Mouse (Mus musculus) heart, embryonic 13.5 days (tissue): Measurements from ENCODE around the gene Itgb4. TPM values are rescaled to one million over a fixed set of nuclear protein-coding genes. Genes with fewer than 3 reads are reported as not detected.

Experiments used
- ATAC-seq: fragments of 200-750 bp; cut with Nextera tagmentation; 2 replicates; pipeline ENCODE4 v1.8.0; 2017; ENCODE audit warnings: moderate TSS enrichment; ENCODE audit not compliant: insufficient number of reproducible peaks, low FRiP score, low TSS enrichment; ENCODE audit errors: extremely low read depth
- H3K27ac ChIP-seq: fragments of 300-500 bp; sonication (generic); replicated peaks from 2 replicates; pipeline ENCODE4 v1.5.1; 2015; ENCODE audit warnings: moderate library complexity, mild to moderate bottlenecking, inconsistent platforms
- H3K27me3 ChIP-seq: fragments of 300-500 bp; sonication (generic); replicated peaks from 2 replicates; pipeline ENCODE4 v1.6.1; 2015; ENCODE audit warnings: mild to moderate bottlenecking, inconsistent platforms
- H3K36me3 ChIP-seq: fragments of 300-500 bp; sonication (generic); 2 replicates; pipeline ENCODE4 v1.6.1; 2015; ENCODE audit warnings: mild to moderate bottlenecking, inconsistent platforms
- H3K4me1 ChIP-seq: fragments of 300-500 bp; sonication (generic); 2 replicates; pipeline ENCODE4 v1.6.1; 2015; ENCODE audit warnings: inconsistent platforms
- H3K4me2 ChIP-seq: fragments of 300-500 bp; sonication (generic); 2 replicates; pipeline ENCODE4 v1.6.1; 2015; ENCODE audit warnings: inconsistent platforms, mild to moderate bottlenecking, moderate library complexity
- H3K4me3 ChIP-seq: fragments of 300-500 bp; sonication (generic); 2 replicates; pipeline ENCODE4 v1.5.1; 2015; ENCODE audit warnings: moderate library complexity, mild to moderate bottlenecking, inconsistent platforms
- H3K9ac ChIP-seq: fragments of 300-500 bp; sonication (generic); 2 replicates; pipeline ENCODE4 v1.6.1; 2015; ENCODE audit warnings: inconsistent platforms, mild to moderate bottlenecking, moderate library complexity
- H3K9me3 ChIP-seq: fragments of 300-500 bp; sonication (generic); 2 replicates; pipeline ENCODE4 v1.6.1; 2016; ENCODE audit warnings: inconsistent platforms
- WGBS: fragments of 180-500 bp; shearing (Covaris S2); methylation state at CpG from one replicate; pipeline ENCODE4 v1.1.7; 2015; ENCODE audit warnings: mixed read lengths; 5-methylcytosine and 5-hydroxymethylcytosine counted together
- polyA plus RNA-seq: library from polyadenylated mRNA; unstranded; fragments of >200 nt; fragmentation: Nextera tagmentation; extraction: Ambion mirVana; gene quantifications from 2 replicates; pipeline ENCODE4 v1.2.1, GENCODE M21; 2015

The Itgb4 gene
- polyA plus RNA-seq, 1 experiment from 2014 or later = 1.1 TPM

DNA sequence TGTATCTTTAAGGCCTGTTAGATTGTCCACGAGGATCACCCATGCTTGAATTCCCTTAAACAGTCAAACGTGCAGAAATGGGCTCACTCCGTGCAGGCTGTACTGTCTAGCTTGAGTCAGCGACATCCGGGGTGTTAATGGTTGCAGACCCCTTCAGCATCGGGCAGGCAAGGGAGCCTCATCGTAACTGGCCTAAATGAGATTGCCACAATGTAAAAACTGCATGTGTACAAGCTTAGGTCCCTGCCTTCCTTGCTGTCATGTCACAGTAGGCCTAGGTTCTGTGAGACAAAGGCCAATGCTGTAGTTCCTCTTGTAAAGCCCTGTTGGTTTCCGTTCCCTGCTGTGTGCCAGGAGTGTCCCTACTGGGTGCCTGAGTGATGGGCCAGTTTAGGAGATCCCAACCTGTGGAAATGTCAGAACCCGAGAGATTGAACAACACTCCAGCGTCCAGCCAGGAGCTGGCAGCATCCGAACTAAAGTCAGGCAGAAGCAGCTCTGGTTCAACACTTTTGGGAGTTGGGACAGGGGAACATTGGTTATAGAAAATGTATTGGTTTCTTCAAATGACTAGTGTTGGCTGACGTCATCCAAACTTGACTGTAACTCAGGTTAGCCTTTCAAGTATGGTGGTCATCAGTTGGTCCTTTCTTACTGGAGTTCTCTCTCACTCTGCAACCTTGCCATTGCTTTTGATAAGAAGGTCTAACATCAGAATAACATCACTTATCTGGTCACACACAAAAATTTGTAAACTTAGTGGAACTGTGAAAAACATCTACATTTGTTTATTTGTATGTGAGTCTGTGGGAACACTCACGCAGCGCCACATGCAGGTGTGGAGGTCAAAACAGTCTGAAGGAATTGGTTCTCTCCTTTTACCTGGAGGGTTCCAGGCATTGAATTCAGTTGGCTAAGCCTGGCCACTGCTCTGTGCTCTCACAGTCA, 56.7 kb downstream of the Itgb4 start:
- no peak for ATAC-seq
- H3K4me3 ChIP-seq = peak overlapping the region; percentile 64
- no peaks in the 10 kb centered on the region for H3K9me3 ChIP-seq
- H3K9ac ChIP-seq = peak overlapping the region; percentile 92
- H3K4me2 ChIP-seq = peak overlapping the region; percentile 87
- peak overlapping the region; percentile 99 for H3K27ac ChIP-seq
- peaks cover 30% of the 10 kb centered on the region for H3K4me1 ChIP-seq
- H3K36me3 ChIP-seq = peaks cover 25% of the 10 kb centered on the region
- H3K27me3 ChIP-seq = no peaks in the 10 kb centered on the region
- 27% methylated on average over 14 of the region's 14 CpGs for WGBS

DNA sequence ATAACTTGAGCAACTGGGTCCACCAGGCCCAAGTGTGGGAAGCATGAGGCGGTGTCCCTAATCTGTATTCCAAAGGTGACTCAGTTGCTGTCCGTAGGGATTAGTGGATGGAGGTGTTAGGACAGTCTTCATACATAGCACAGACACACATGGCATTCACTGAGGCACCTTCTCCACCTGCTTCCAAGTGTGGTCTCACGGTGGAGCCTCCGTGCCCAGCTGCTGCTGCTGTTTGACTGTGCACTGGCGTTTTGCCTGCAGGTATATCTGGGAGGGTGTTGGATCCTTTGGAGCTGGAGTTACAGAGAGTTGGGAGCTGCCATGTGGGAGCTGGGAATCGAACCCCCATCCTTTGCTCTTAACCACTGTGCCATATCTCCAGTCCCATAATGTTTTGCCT, 60.1 kb downstream of the Itgb4 start:
- Histone ChIP-seq H3K27me3 (no peaks in the 10 kb centered on the region), H3K9ac (no peak overlapping the region), H3K4me2 (no peak overlapping the region), H3K9me3 (no peaks in the 10 kb centered on the region), H3K4me3 (no peak overlapping the region), H3K4me1 (peaks cover 23% of the 10 kb centered on the region), H3K27ac (no peak overlapping the region), H3K36me3 (peaks cover 48% of the 10 kb centered on the region)
- WGBS = 90% methylated on average over 6 of the region's 6 CpGs
- no peak for ATAC-seq

DNA sequence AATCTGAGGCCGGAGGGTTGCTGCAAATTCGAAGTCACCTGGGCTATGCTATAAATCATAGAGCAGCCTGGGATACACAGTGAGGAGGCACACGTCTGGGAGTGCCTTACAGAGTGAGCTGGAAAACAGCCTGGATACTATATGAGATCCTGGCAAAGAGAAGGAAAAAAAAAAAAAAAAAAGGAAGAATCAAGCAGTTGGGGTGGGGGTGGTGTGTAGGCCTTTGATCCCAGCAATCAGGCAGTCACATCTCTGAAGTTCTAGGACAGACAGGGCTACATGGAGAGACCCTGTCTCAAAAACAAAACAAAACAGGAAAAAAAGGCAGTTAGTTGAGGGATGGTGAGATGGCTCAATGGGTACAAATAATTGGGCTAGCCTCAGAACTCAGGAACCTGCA, 62.2 kb downstream of the Itgb4 start:
- H3K36me3 ChIP-seq = peaks cover 64% of the 10 kb centered on the region
- no peak overlapping the region for H3K9ac ChIP-seq
- no peak overlapping the region for H3K4me2 ChIP-seq
- no peak overlapping the region for H3K27ac ChIP-seq
- H3K27me3 ChIP-seq = no peaks in the 10 kb centered on the region
- ATAC-seq = no peak
- peaks cover 23% of the 10 kb centered on the region for H3K4me1 ChIP-seq
- H3K4me3 ChIP-seq = no peak overlapping the region
- H3K9me3 ChIP-seq = no peaks in the 10 kb centered on the region
- WGBS = 89% methylated on average over 3 of the region's 3 CpGs

DNA sequence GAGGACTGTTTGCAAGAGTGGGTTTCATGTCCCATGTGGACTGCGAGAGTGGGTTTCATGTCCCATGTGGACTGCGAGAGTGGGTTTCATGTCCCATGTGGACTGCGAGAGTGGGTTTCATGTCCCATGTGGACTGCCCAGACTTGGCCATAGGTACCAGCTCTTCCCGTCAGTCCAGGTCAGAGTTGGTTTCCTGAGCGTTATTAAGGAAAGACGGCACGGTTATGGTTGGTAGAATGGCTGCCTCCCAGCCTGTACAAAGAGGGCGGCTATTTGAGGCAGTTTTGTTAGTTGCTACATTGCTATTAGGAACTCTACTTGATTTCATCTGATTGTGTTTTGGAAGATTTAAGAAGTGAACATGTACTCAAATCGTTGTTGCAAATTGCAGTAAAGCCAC, 63.3 kb downstream of the Itgb4 start:
- Histone ChIP-seq H3K9me3 (no peaks in the 10 kb centered on the region), H3K4me1 (peaks cover 13% of the 10 kb centered on the region), H3K27me3 (no peaks in the 10 kb centered on the region), H3K27ac (no peak overlapping the region), H3K4me2 (no peak overlapping the region), H3K36me3 (peaks cover 73% of the 10 kb centered on the region), H3K4me3 (no peak overlapping the region), H3K9ac (no peak overlapping the region)
- ATAC-seq = no peak
- 92% methylated on average over 9 of the region's 9 CpGs for WGBS

DNA sequence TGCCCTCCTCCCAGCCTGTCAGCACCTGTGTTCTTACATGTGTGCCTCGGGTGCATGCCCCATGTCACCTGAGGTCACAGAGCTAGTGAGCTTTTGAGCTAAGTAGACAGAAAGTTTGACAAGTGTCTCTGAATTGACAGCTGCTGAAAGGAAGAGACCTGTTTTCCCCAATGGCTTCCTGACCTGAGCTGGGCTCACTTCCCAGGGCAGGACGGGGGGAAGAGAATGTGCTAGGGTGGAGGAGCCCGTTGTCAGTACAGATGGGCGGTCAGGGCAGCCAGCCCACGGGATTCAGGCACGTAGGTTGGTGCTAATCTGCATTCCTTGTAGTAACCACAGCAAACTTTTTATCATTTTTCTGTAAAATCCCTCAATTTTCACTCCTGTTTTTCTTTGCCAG, 66.1 kb downstream of the Itgb4 start:
- H3K9ac ChIP-seq = no peak overlapping the region; the same call in 1 of the 2 replicates
- H3K4me1 ChIP-seq = peaks cover 10% of the 10 kb centered on the region
- H3K4me3 ChIP-seq = no peak overlapping the region
- no peak for ATAC-seq
- no peak overlapping the region for H3K27ac ChIP-seq
- WGBS = 58% methylated on average over 6 of the region's 6 CpGs
- peaks cover 78% of the 10 kb centered on the region for H3K36me3 ChIP-seq
- H3K27me3 ChIP-seq = no peaks in the 10 kb centered on the region
- no peaks in the 10 kb centered on the region for H3K9me3 ChIP-seq
- no peak overlapping the region for H3K4me2 ChIP-seq

DNA sequence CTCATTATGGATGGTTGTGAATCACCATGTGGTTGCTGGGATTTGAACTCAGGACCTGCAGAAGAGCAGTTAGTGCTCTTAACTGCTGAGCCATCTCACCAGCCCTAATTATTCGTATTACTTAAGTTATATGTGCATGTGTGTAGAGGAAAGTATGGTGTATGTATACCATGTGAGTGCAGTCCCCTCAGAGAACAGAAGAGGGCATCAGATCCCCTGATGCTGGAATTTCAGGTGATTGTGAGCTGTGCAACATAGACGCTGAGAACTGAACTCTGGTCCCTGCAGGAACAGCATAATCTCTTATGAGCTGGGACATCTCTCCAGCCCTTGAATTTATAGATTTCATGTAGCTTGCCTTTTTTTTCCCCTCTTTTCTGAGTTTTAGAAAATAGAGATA, 67.3 kb downstream of the Itgb4 start:
- Histone ChIP-seq H3K9ac (no peak overlapping the region), H3K4me3 (no peak overlapping the region), H3K9me3 (no peaks in the 10 kb centered on the region), H3K36me3 (peaks cover 85% of the 10 kb centered on the region), H3K27ac (no peak overlapping the region), H3K27me3 (no peaks in the 10 kb centered on the region), H3K4me1 (peaks cover 10% of the 10 kb centered on the region), H3K4me2 (no peak overlapping the region)
- WGBS = 97% methylated on average over 2 of the region's 2 CpGs
- no peak for ATAC-seq

DNA sequence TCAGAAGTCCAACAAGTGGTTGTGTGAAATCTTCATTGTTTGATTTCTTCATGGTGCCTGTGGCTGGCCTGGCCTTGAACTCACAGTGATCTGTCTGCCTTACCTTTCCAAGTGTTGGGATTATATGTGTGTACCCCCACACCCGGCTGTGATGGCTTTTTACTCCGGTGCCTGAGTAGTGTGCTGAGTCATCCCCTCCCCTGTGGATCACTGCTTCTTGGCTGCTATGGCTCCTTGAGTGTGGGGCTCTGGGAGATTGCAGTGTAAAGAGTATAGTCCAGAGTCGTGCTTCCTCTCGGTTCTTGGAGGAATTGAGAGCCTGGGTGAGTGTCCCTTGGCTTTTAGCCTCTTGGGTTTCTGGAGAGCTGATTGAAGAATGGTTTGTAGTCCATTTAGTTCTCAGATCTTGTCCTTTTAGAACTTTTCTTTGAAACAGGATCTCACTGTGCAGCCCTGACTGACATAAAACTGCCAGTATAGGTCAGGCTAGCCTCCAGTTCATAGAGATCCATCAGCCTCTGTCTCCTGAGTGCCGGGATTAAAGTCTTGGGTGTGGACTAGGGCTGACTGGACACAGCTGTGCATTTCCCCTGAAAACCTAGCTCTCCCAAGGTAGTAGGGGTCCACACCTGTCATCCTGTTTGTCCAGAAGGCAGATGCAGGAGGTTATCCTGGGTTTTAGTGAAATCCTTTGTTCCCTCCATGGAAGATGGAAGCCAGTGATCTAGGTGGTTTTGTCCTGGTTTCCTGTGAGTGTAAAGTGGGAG, 68.0 kb downstream of the Itgb4 start:
- Histone ChIP-seq H3K9me3 (no peaks in the 10 kb centered on the region), H3K36me3 (peaks cover 92% of the 10 kb centered on the region), H3K9ac (no peak overlapping the region), H3K4me1 (peaks cover 10% of the 10 kb centered on the region), H3K4me2 (no peak overlapping the region), H3K27me3 (no peaks in the 10 kb centered on the region), H3K27ac (no peak overlapping the region), H3K4me3 (no peak overlapping the region)
- 80% methylated on average over 5 of the region's 5 CpGs for WGBS
- ATAC-seq = no peak

DNA sequence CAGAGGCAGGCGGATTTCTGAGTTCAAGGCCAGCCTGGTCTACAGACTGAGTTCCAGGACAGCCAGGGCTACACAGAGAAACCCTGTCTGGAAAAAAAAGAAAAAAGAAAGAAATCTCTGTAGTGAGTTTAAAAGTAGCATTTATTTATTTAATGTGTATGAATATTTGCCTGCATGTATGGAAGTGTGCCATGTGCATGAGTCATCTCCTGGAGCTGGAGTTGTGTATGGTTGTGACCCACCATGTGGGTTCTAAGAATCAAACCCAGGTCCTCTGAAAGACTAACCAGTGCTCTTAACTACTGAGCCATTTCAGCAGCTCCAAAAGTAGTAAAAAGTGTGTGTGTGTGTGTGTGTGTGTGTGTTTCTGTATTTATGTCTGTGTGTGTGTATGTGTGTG, 68.8 kb downstream of the Itgb4 start:
- Histone ChIP-seq H3K36me3 (peaks cover 93% of the 10 kb centered on the region), H3K4me1 (peaks cover 10% of the 10 kb centered on the region), H3K4me3 (no peak overlapping the region), H3K9me3 (no peaks in the 10 kb centered on the region), H3K27ac (no peak overlapping the region), H3K9ac (no peak overlapping the region), H3K4me2 (no peak overlapping the region), H3K27me3 (no peaks in the 10 kb centered on the region)
- ATAC-seq = no peak
- WGBS = 96% methylated on average over 1 of the region's 1 CpGs

DNA sequence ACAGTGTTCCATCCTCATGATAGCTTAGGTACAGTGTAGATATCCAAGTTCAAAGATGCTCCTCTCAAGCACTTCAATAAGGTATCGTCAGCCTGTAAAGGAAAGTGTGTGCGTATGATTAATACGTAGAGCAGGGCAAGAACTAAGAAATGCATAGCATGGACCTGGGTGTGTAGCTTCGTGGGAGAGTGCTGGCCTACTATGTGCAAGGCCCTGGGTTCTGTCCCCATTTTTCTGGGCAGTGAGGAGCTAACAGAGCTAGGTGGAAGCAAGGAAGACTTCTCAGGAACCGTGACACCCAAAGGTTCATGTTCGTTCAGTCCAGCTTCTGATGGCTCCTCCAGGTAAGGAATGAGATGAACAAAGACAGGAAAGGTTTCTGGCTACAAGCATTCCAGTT, 70.7 kb downstream of the Itgb4 start:
- no peaks in the 10 kb centered on the region for H3K9me3 ChIP-seq
- H3K9ac ChIP-seq = no peak overlapping the region
- 91% methylated on average over 6 of the region's 6 CpGs for WGBS
- no peak overlapping the region for H3K4me3 ChIP-seq
- ATAC-seq = no peak
- peaks cover 7% of the 10 kb centered on the region for H3K4me1 ChIP-seq
- H3K27ac ChIP-seq = no peak overlapping the region
- H3K36me3 ChIP-seq = peaks cover 95% of the 10 kb centered on the region
- no peak overlapping the region for H3K4me2 ChIP-seq
- no peaks in the 10 kb centered on the region for H3K27me3 ChIP-seq

DNA sequence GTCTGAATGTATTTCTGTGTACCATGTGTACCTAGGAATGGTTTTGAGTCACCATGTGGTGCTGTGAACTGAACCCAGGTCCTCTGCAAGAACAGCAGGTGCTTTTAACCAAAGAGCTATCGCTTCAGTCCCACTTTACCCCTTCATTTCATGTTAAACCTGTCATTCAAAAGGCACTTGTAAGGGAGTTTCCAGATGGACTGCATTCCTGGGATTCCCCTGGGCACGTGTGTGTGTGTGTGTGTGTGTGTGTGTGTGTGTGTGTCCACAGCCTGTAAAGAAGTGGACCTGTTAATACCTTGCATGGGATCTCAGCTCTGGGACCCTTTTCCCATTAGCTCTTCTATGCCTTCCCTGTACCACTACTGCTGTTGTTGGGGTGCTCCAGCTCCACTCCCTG, 75.1 kb downstream of the Itgb4 start:
- 72% methylated on average over 2 of the region's 2 CpGs for WGBS
- H3K27ac ChIP-seq = no peak overlapping the region

DNA sequence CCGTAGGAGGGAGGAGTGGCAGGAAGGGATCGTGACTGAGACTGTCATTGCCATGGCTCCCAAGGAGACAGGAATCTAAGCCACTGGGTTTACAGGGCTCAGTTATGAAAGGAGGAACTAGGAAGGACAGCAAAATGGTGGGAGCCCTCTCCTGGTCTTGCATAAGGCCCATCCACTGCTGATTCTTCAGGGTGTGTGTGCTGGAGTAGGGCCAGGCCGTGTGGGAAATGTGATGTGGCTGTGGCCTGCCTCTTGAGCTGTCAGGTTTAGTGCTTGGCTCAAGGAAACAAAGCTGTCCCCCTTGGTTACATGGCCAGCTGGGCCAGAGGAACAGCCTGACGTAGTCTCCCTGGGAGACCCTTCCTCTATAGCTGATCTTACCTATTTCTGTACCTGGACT, 75.7 kb downstream of the Itgb4 start:
- Histone ChIP-seq H3K4me1 (no peaks in the 10 kb centered on the region), H3K27ac (no peak overlapping the region), H3K27me3 (no peaks in the 10 kb centered on the region), H3K9ac (no peak overlapping the region), H3K9me3 (no peaks in the 10 kb centered on the region), H3K36me3 (peaks cover 100% of the 10 kb centered on the region), H3K4me3 (no peak overlapping the region), H3K4me2 (no peak overlapping the region)
- ATAC-seq = no peak
- WGBS = 84% methylated on average over 4 of the region's 4 CpGs

More for the DNA sequence above, 75.1 kb downstream of the Itgb4 start:
- Histone ChIP-seq H3K27me3 (no peaks in the 10 kb centered on the region), H3K9ac (no peak overlapping the region), H3K4me3 (no peak overlapping the region), H3K9me3 (no peaks in the 10 kb centered on the region), H3K4me1 (no peaks in the 10 kb centered on the region), H3K36me3 (peaks cover 99% of the 10 kb centered on the region), H3K4me2 (no peak overlapping the region)
- ATAC-seq = no peak
